Mouse (Mus musculus): ENCODE data around the gene Phip. TPM values are rescaled to one million over a fixed set of nuclear protein-coding genes. Genes with fewer than 3 reads are reported as not detected.

The Phip gene
- polyA plus RNA-seq, 1 experiment from 2014 or later = 145 TPM

- peak overlapping the region; percentile 87 for H3K9ac ChIP-seq (ENCODE audit: low read length)
- no peaks in the 10 kb centered on the region for H3K27me3 ChIP-seq (ENCODE audit: control insufficient read depth, insufficient read depth, low read length)
- H3K27ac ChIP-seq (replicated peaks; ENCODE audit: low read depth, low read length) = peak overlapping the region; percentile 89
- under 1% methylated on average over 65 of the region's 65 CpGs for WGBS
- no peaks in the 10 kb centered on the region for H3K9me3 ChIP-seq (ENCODE audit: control insufficient read depth, low read length)
- H3K36me3 ChIP-seq (ENCODE audit: control insufficient read depth, insufficient read depth, low read length) = no peaks in the 10 kb centered on the region
- peak; percentile 92 for ATAC-seq (ENCODE audit: insufficient number of reproducible peaks, low FRiP score, low TSS enrichment, low read depth)
- peak overlapping the region; percentile 75 for H3K4me3 ChIP-seq (ENCODE audit: low read depth, low read length)
- 0 out of 2 replicates have a peak, but pooled peaks cover 2% of the 10 kb centered on the region for H3K4me1 ChIP-seq (ENCODE audit: control insufficient read depth, insufficient read depth, low read length)
- peak; percentile 93 for DNase-seq (ENCODE audit: low spot score)
- H3K4me2 ChIP-seq (ENCODE audit: low read depth, severe bottlenecking) = peak overlapping the region; percentile 47
Observed at GRCm38 (mm10) chr9:82829693-82830430, 145.5 kb downstream of the Phip start.

GRCm38 (mm10) chr9:82829007-82829689, 146.2 kb downstream of the Phip start, which contains the start of gene Irak1bp1:
TSS of gene Irak1bp1 (plus strand) at chr9:82829540.
- peak within 1 kb of the TSS; percentile 47 for H3K4me2 ChIP-seq (ENCODE audit: low read depth, severe bottlenecking)
- DNase-seq (ENCODE audit: low spot score) (peak; percentile 40), ATAC-seq (ENCODE audit: insufficient number of reproducible peaks, low FRiP score, low TSS enrichment, low read depth) (peak; percentile 37; the same call in 1 of the 2 replicates)
- WGBS = 15% methylated on average over 20 of the region's 20 CpGs
- no peaks in the 10 kb centered on the region for H3K9me3 ChIP-seq (ENCODE audit: control insufficient read depth, low read length)
- peak within 1 kb of the TSS; percentile 89 for H3K27ac ChIP-seq (replicated peaks; ENCODE audit: low read depth, low read length)
- 0 out of 2 replicates have a peak, but pooled peaks cover 2% of the 10 kb centered on the region for H3K4me1 ChIP-seq (ENCODE audit: control insufficient read depth, insufficient read depth, low read length)
- H3K36me3 ChIP-seq (ENCODE audit: control insufficient read depth, insufficient read depth, low read length) = no peaks in the 10 kb centered on the region
- peak within 1 kb of the TSS; percentile 87 for H3K9ac ChIP-seq (ENCODE audit: low read length)
- peak within 1 kb of the TSS; percentile 75 for H3K4me3 ChIP-seq (ENCODE audit: low read depth, low read length)
- no peaks in the 10 kb centered on the region for H3K27me3 ChIP-seq (ENCODE audit: control insufficient read depth, insufficient read depth, low read length)

GRCm38 (mm10) chr9:82826426-82826825, 148.9 kb downstream of the Phip start:
- ATAC-seq (ENCODE audit: insufficient number of reproducible peaks, low FRiP score, low TSS enrichment, low read depth) (no peak), DNase-seq (ENCODE audit: low spot score) (no peak)
- H3K36me3 ChIP-seq (ENCODE audit: control insufficient read depth, insufficient read depth, low read length) = no peaks in the 10 kb centered on the region
- no peaks in the 10 kb centered on the region for H3K9me3 ChIP-seq (ENCODE audit: control insufficient read depth, low read length)
- H3K27me3 ChIP-seq (ENCODE audit: control insufficient read depth, insufficient read depth, low read length) = no peaks in the 10 kb centered on the region
- no peak overlapping the region for H3K9ac ChIP-seq (ENCODE audit: low read length)
- 96% methylated on average over 6 of the region's 6 CpGs for WGBS
- H3K4me3 ChIP-seq (ENCODE audit: low read depth, low read length) = no peak overlapping the region
- H3K4me1 ChIP-seq (ENCODE audit: control insufficient read depth, insufficient read depth, low read length) = 0 out of 2 replicates have a peak, but pooled peaks cover 2% of the 10 kb centered on the region
- H3K27ac ChIP-seq (replicated peaks; ENCODE audit: low read depth, low read length) = no peak overlapping the region
- no peak overlapping the region for H3K4me2 ChIP-seq (ENCODE audit: low read depth, severe bottlenecking)

Other genes starting within 250 kb of the Phip start
- gene Irak1bp1, start 146.0 kb downstream of the Phip start, polyA plus RNA-seq (2014; fragmentation: Nextera tagmentation; extraction: Ambion mirVana) = 31.3 and 31.4 TPM in 2 replicates
- 155 and 157 TPM in 2 replicates for gene Hmgn3, start 171.2 kb upstream of the Phip start, polyA plus RNA-seq (2014; fragmentation: Nextera tagmentation; extraction: Ambion mirVana)

All from limb, embryonic 11.5 days (tissue).